Mouse (Mus musculus) frontal cortex, postnatal 36 days (tissue): ENCODE data around the gene Mxra7.
A peak's percentile ranks its signal among the peaks of the same experiment; 100 is the strongest.

Experiments used
- DNase-seq, 2 experiments: peaks; one replicate each; pipeline ENCODE4 v3.0.0; 2022; ENCODE audit warnings: low spot score in 2 of 2

Mxra7 gene

GRCm38 (mm10) chr11:116847187-116848085, 19.6 kb upstream of the Mxra7 start:
- DNase-seq: no peak

- DNase-seq: no peak
These were observed 18.8 kb upstream of the Mxra7 start for GRCm38 (mm10) chr11:116846593-116847181.

GRCm38 (mm10) chr11:116843261-116844233, 15.7 kb upstream of the Mxra7 start, which contains the start of the genes Mettl23 and Jmjd6:
TSS of gene Mettl23 (plus strand) at chr11:116843278.
TSS of gene Jmjd6 (minus strand) at chr11:116843449.
- peak; percentile 97 to 98 for DNase-seq

- DNase-seq: peak; percentile 64 to 66
These were observed 14.8 kb upstream of the Mxra7 start for GRCm38 (mm10) chr11:116842531-116843260.

GRCm38 (mm10) chr11:116840748-116841147, 12.9 kb upstream of the Mxra7 start:
- DNase-seq: no peak

GRCm38 (mm10) chr11:116839601-116840000, 11.8 kb upstream of the Mxra7 start:
- DNase-seq: no peak

- DNase-seq: no peak
These were observed 11.1 kb upstream of the Mxra7 start for GRCm38 (mm10) chr11:116838936-116839335.

- no peak for DNase-seq
These were observed 9.6 kb upstream of the Mxra7 start for GRCm38 (mm10) chr11:116837441-116837840.

- no peak for DNase-seq
These were observed 8.4 kb upstream of the Mxra7 start for GRCm38 (mm10) chr11:116836283-116836682.

GRCm38 (mm10) chr11:116834954-116835353, 7.1 kb upstream of the Mxra7 start:
- DNase-seq: no peak

GRCm38 (mm10) chr11:116832172-116832685, 4.4 kb upstream of the Mxra7 start:
- no peak for DNase-seq

- DNase-seq: no peak
These were observed 1.0 kb downstream of the Mxra7 start for GRCm38 (mm10) chr11:116826550-116827504.

- no peak for DNase-seq
These were observed 2.6 kb downstream of the Mxra7 start for GRCm38 (mm10) chr11:116825230-116825629.

GRCm38 (mm10) chr11:116823885-116824284, 4.0 kb downstream of the Mxra7 start:
- peak in 1 of 2 experiments; percentile 41 for DNase-seq

- DNase-seq: no peak
These were observed 4.6 kb downstream of the Mxra7 start for GRCm38 (mm10) chr11:116823255-116823654.

GRCm38 (mm10) chr11:116822626-116823025, 5.2 kb downstream of the Mxra7 start:
- peak in 1 of 2 experiments; percentile 60 for DNase-seq

GRCm38 (mm10) chr11:116822215-116822614, 5.6 kb downstream of the Mxra7 start:
- DNase-seq: no peak

- no peak for DNase-seq
These were observed 6.5 kb downstream of the Mxra7 start for GRCm38 (mm10) chr11:116821057-116821940.
